Mouse (Mus musculus) lung, embryonic 16.5 days (tissue): ENCODE data around the gene Phlpp1. TPM values are rescaled to one million over a fixed set of nuclear protein-coding genes. Genes with fewer than 3 reads are reported as not detected.
A peak's percentile ranks its signal among the peaks of the same experiment; 100 is the strongest.

Source experiments
- ATAC-seq: fragments of 200-750 bp; cut with Nextera tagmentation; 2 replicates; pipeline ENCODE4 v1.8.0; 2017; ENCODE audit warnings: low read depth, mild to moderate bottlenecking, moderate library complexity
- H3K27ac ChIP-seq: fragments of 300-500 bp; sonication (generic); 2 replicates; pipeline ENCODE4 v1.5.1; 2014; ENCODE audit warnings: mild to moderate bottlenecking, control low read depth, low read length
- H3K27me3 ChIP-seq: fragments of 300-500 bp; sonication (generic); 2 replicates; pipeline ENCODE4 v1.6.1; 2014; ENCODE audit warnings: low read depth, low read length, mixed read lengths; ENCODE audit not compliant: control insufficient read depth, insufficient read depth
- H3K36me3 ChIP-seq: fragments of 300-500 bp; sonication (generic); 2 replicates; pipeline ENCODE4 v1.6.1; 2014; ENCODE audit warnings: low read length; ENCODE audit not compliant: control insufficient read depth, insufficient read depth
- H3K4me1 ChIP-seq: fragments of 300-500 bp; sonication (generic); replicated peaks from 2 replicates; pipeline ENCODE4 v1.6.1; 2014; ENCODE audit warnings: low read length, mixed read lengths; ENCODE audit not compliant: control insufficient read depth, insufficient read depth
- H3K4me2 ChIP-seq: fragments of 300-500 bp; sonication (generic); 2 replicates; pipeline ENCODE4 v1.6.1; 2014; ENCODE audit warnings: low read depth, low read length, control low read depth
- H3K4me3 ChIP-seq: fragments of 300-500 bp; sonication (generic); 2 replicates; pipeline ENCODE4 v1.5.1; 2014; ENCODE audit warnings: mild to moderate bottlenecking, low read length, control low read depth
- H3K9ac ChIP-seq: fragments of 300-500 bp; sonication (generic); 2 replicates; pipeline ENCODE4 v1.6.1; 2014; ENCODE audit warnings: low read length, control low read depth
- H3K9me3 ChIP-seq: fragments of 300-500 bp; sonication (generic); 2 replicates; pipeline ENCODE4 v1.6.1; 2016; ENCODE audit warnings: low read length; ENCODE audit not compliant: control insufficient read depth
- WGBS: fragments of 180-500 bp; shearing (Covaris S2); extraction: QIAGEN DNeasy Blood & Tissue Kit; methylation state at CpG from one replicate; pipeline ENCODE4 v1.1.7; 2014; 5-methylcytosine and 5-hydroxymethylcytosine counted together
- polyA plus RNA-seq: library from polyadenylated mRNA; unstranded; fragments of >200 nt; fragmentation: Nextera tagmentation; extraction: Ambion mirVana; gene quantifications from 2 replicates; pipeline ENCODE4 v1.2.1, GENCODE M21; 2015

Phlpp1 gene
- polyA plus RNA-seq, 1 experiment from 2014 or later, result 2.6 TPM

DNA sequence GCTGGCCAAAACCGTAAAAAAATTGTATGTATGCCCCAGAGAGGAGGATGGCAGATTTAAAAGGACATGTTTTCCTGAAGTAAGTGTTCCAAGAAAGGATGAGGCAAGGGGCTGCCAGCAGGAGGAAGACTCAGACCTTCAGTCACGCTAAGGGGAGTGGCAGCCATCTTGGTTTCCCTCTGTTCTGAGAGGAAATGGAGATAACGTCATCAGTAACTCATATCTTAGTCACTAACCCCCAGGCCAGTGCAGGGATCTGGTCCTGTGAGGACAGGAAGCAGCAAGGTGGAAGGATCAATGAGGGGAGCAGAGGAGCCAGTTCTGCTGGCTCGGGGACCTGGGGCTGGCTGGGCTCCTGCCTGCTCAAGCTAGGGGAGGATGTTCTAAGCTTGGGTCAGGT lies 10.6 kb upstream of the Phlpp1 start:
- Histone ChIP-seq H3K27me3 (no peaks in the 10 kb centered on the region), H3K4me1 (no peaks in the 10 kb centered on the region), H3K36me3 (no peaks in the 10 kb centered on the region), H3K4me3 (no peak overlapping the region), H3K27ac (no peak overlapping the region), H3K4me2 (no peak overlapping the region), H3K9me3 (no peaks in the 10 kb centered on the region), H3K9ac (no peak overlapping the region)
- WGBS, result 67% methylated on average over 4 of the region's 4 CpGs
- no peak for ATAC-seq

GRCm38 (mm10) chr1:106162581-106162980 lies 9.0 kb upstream of the Phlpp1 start:
- no peaks in the 10 kb centered on the region for H3K27me3 ChIP-seq
- H3K4me2 ChIP-seq, result no peak overlapping the region
- H3K36me3 ChIP-seq, result no peaks in the 10 kb centered on the region
- no peak overlapping the region for H3K27ac ChIP-seq
- H3K9me3 ChIP-seq, result no peaks in the 10 kb centered on the region
- ATAC-seq, result no peak
- 62% methylated on average over 7 of the region's 7 CpGs for WGBS
- H3K4me1 ChIP-seq, result no peaks in the 10 kb centered on the region
- H3K4me3 ChIP-seq, result no peak overlapping the region
- H3K9ac ChIP-seq, result no peak overlapping the region

DNA sequence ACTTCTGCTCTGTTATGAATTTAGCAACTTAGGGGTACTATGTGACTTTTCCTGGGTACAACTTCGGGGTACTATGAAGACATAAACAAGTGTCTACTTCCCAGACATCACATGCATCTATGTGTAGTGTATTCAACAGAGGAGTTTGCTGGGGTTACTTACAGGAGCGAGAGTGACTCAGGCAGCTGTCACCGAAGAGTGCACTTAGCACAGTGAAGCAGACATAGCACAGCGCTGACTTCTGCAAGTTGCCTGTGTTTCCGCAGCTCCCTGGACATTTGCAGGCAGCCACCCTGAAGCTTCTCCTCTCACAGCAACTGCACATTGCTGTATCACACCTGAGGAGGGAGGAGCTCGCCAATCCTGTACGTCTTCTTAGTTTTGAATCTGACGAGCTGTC lies 8.2 kb upstream of the Phlpp1 start:
- no peak for ATAC-seq
- H3K9me3 ChIP-seq, result no peaks in the 10 kb centered on the region
- H3K9ac ChIP-seq, result no peak overlapping the region
- no peaks in the 10 kb centered on the region for H3K36me3 ChIP-seq
- H3K27me3 ChIP-seq, result no peaks in the 10 kb centered on the region
- no peaks in the 10 kb centered on the region for H3K4me1 ChIP-seq
- no peak overlapping the region for H3K4me2 ChIP-seq
- H3K27ac ChIP-seq, result no peak overlapping the region
- H3K4me3 ChIP-seq, result no peak overlapping the region
- whole genome bisulfite sequencing, result 80% methylated on average over 8 of the region's 8 CpGs

DNA sequence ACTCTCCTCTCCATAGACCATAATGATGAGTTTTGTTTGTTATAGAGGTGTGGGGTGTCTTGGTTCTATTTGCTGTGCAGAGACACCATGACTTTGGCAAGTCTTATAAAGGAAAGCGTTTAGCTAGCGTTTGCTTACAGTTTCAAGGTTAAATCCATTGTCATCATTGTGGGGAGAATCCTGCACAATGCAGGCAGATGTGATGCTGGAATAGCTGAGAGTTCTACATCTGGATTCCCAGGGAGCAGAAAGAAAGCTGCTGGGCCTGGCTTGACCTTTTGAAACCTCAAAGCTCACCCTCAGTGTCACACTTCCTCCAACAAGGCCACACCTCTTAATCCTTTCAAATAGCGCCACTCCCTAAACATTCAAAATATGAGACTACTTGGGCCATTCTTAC lies 7.4 kb upstream of the Phlpp1 start:
- ATAC-seq, result no peak
- H3K36me3 ChIP-seq, result no peaks in the 10 kb centered on the region
- no peak overlapping the region for H3K4me3 ChIP-seq
- no peak overlapping the region for H3K27ac ChIP-seq
- H3K9ac ChIP-seq, result no peak overlapping the region
- no peak overlapping the region for H3K4me2 ChIP-seq
- WGBS, result 79% methylated on average over 3 of the region's 3 CpGs
- H3K9me3 ChIP-seq, result no peaks in the 10 kb centered on the region
- no peaks in the 10 kb centered on the region for H3K27me3 ChIP-seq
- H3K4me1 ChIP-seq, result no peaks in the 10 kb centered on the region

GRCm38 (mm10) chr1:106168001-106168400 lies 3.6 kb upstream of the Phlpp1 start:
- H3K4me3 ChIP-seq, result no peak overlapping the region
- no peak for ATAC-seq
- no peaks in the 10 kb centered on the region for H3K36me3 ChIP-seq
- no peaks in the 10 kb centered on the region for H3K4me1 ChIP-seq
- WGBS, result 43% methylated on average over 4 of the region's 4 CpGs
- H3K27me3 ChIP-seq, result no peaks in the 10 kb centered on the region
- H3K27ac ChIP-seq, result no peak overlapping the region
- no peaks in the 10 kb centered on the region for H3K9me3 ChIP-seq
- no peak overlapping the region for H3K9ac ChIP-seq
- no peak overlapping the region for H3K4me2 ChIP-seq

GRCm38 (mm10) chr1:106168801-106169200 lies 2.8 kb upstream of the Phlpp1 start:
- Histone ChIP-seq H3K36me3 (no peaks in the 10 kb centered on the region), H3K4me2 (no peak overlapping the region), H3K9me3 (no peaks in the 10 kb centered on the region), H3K4me3 (no peak overlapping the region), H3K27ac (no peak overlapping the region), H3K4me1 (peaks cover 6% of the 10 kb centered on the region; the same call in 1 of the 2 replicates), H3K9ac (no peak overlapping the region), H3K27me3 (no peaks in the 10 kb centered on the region)
- ATAC-seq, result no peak
- WGBS, result 22% methylated on average over 3 of the region's 3 CpGs

- Histone ChIP-seq H3K4me1 (peaks cover 11% of the 10 kb centered on the region), H3K27ac (no peak overlapping the region), H3K27me3 (no peaks in the 10 kb centered on the region), H3K36me3 (no peaks in the 10 kb centered on the region), H3K4me2 (no peak overlapping the region), H3K4me3 (no peak overlapping the region), H3K9me3 (no peaks in the 10 kb centered on the region), H3K9ac (no peak overlapping the region)
- no peak for ATAC-seq
- WGBS, result 67% methylated on average over 5 of the region's 5 CpGs
Observed at GRCm38 (mm10) chr1:106169741-106170265, 1.7 kb upstream of the Phlpp1 start.

DNA sequence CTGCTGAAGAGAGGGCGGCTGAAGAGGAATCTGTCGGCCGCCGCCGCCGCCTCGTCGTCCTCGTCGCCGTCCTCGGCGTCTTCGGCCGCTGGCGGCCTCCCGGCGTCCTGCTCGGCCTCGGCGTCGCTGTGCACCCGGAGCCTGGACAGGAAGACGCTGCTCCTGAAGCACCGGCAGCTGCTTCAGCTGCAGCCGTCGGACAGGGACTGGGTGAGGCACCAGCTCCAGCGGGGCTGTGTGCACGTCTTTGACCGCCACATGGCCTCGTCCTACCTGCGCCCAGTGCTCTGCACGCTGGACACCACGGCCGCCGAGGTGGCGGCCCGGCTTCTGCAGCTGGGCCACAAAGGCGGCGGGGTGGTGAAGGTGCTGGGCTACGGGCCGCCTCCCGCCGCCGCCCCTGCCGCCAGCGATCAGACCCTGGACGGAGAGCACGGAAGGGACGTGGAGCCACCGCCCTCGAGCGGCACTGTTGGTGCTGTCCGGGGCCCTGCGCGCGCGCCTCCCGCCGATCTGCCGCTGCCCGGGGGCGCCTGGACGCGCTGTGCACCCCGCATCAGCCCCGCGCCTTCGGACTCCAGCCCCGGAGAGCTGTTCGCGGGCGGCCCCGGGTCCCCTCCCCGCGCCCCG lies 864 bp downstream of the Phlpp1 start:
- Histone ChIP-seq H3K4me1 (peaks cover 19% of the 10 kb centered on the region), H3K4me2 (peak overlapping the region; percentile 83), H3K27ac (peak overlapping the region; percentile 91), H3K36me3 (no peaks in the 10 kb centered on the region), H3K9ac (peak overlapping the region; percentile 89), H3K9me3 (no peaks in the 10 kb centered on the region), H3K4me3 (peak overlapping the region; percentile 90), H3K27me3 (no peaks in the 10 kb centered on the region)
- ATAC-seq, result peak; percentile 10
- WGBS, result under 1% methylated on average over 58 of the region's 77 CpGs

GRCm38 (mm10) chr1:106172931-106173371 lies 1.4 kb downstream of the Phlpp1 start:
- Histone ChIP-seq H3K4me3 (peak overlapping the region; percentile 90), H3K4me1 (peaks cover 19% of the 10 kb centered on the region), H3K27ac (peak overlapping the region; percentile 91), H3K4me2 (peak overlapping the region; percentile 83), H3K36me3 (no peaks in the 10 kb centered on the region), H3K27me3 (no peaks in the 10 kb centered on the region), H3K9ac (peak overlapping the region; percentile 89), H3K9me3 (no peaks in the 10 kb centered on the region)
- no peak for ATAC-seq
- WGBS, result under 1% methylated on average over 46 of the region's 47 CpGs
